Mouse (Mus musculus): Measurements from ENCODE around the gene Bmp6.

The Bmp6 gene

GRCm38 (mm10) chr13:38353420-38354255, 8.7 kb downstream of the Bmp6 start:
- no peak for DNase-seq (ENCODE audit: low spot score)

- no peak for DNase-seq (ENCODE audit: low spot score)
Observed at GRCm38 (mm10) chr13:38354284-38354683, 9.4 kb downstream of the Bmp6 start.

GRCm38 (mm10) chr13:38359045-38359444, 14.1 kb downstream of the Bmp6 start:
- no peak for DNase-seq (ENCODE audit: low spot score)

- no peak for DNase-seq (ENCODE audit: low spot score)
Observed at GRCm38 (mm10) chr13:38362751-38363150, 17.8 kb downstream of the Bmp6 start.

- no peak for DNase-seq (ENCODE audit: low spot score)
Observed at GRCm38 (mm10) chr13:38363869-38364268, 19.0 kb downstream of the Bmp6 start.

GRCm38 (mm10) chr13:38369624-38370023, 24.7 kb downstream of the Bmp6 start:
- DNase-seq (ENCODE audit: low spot score): no peak

- no peak for DNase-seq (ENCODE audit: low spot score)
Observed at GRCm38 (mm10) chr13:38376071-38376470, 31.2 kb downstream of the Bmp6 start.

- no peak for DNase-seq (ENCODE audit: low spot score)
Observed at GRCm38 (mm10) chr13:38377355-38377754, 32.4 kb downstream of the Bmp6 start.

GRCm38 (mm10) chr13:38379806-38380205, 34.9 kb downstream of the Bmp6 start:
- no peak for DNase-seq (ENCODE audit: low spot score)

- DNase-seq (ENCODE audit: low spot score): no peak
Observed at GRCm38 (mm10) chr13:38386035-38386559, 41.2 kb downstream of the Bmp6 start.

GRCm38 (mm10) chr13:38387453-38388040, 42.6 kb downstream of the Bmp6 start:
- no peak for DNase-seq (ENCODE audit: low spot score)

GRCm38 (mm10) chr13:38393444-38393843, 48.5 kb downstream of the Bmp6 start:
- DNase-seq (ENCODE audit: low spot score): no peak

- no peak for DNase-seq (ENCODE audit: low spot score)
Observed at GRCm38 (mm10) chr13:38395026-38395425, 50.1 kb downstream of the Bmp6 start.

GRCm38 (mm10) chr13:38397007-38397545, 52.2 kb downstream of the Bmp6 start:
- no peak for DNase-seq (ENCODE audit: low spot score)

GRCm38 (mm10) chr13:38398658-38399057, 53.8 kb downstream of the Bmp6 start:
- no peak for DNase-seq (ENCODE audit: low spot score)

- no peak for DNase-seq (ENCODE audit: low spot score)
Observed at GRCm38 (mm10) chr13:38400662-38401061, 55.8 kb downstream of the Bmp6 start.

- no peak for DNase-seq (ENCODE audit: low spot score)
Observed at GRCm38 (mm10) chr13:38407611-38408315, 62.9 kb downstream of the Bmp6 start.

- DNase-seq (ENCODE audit: low spot score): no peak
Observed at GRCm38 (mm10) chr13:38408636-38409035, 63.7 kb downstream of the Bmp6 start.

- DNase-seq (ENCODE audit: low spot score): no peak
Observed at GRCm38 (mm10) chr13:38410322-38410865, 65.5 kb downstream of the Bmp6 start.

- DNase-seq (ENCODE audit: low spot score): no peak
Observed at GRCm38 (mm10) chr13:38419781-38420180, 74.9 kb downstream of the Bmp6 start.

GRCm38 (mm10) chr13:38422491-38422890, 77.6 kb downstream of the Bmp6 start:
- no peak for DNase-seq (ENCODE audit: low spot score)

- DNase-seq (ENCODE audit: low spot score): no peak
Observed at GRCm38 (mm10) chr13:38425294-38425693, 80.4 kb downstream of the Bmp6 start.
